Mouse (Mus musculus) central nervous system, embryonic 14 days (tissue): ENCODE results near the gene Glt6d1. TPM values are rescaled to one million over a fixed set of nuclear protein-coding genes. Genes with fewer than 3 reads are reported as not detected.

Experiments used
- polyA plus RNA-seq: library from polyadenylated mRNA; depleted of rRNA; stranded (reverse); fragments of >200 nt; gene quantifications from 2 replicates; pipeline ENCODE4 v1.2.3, GENCODE M21; 2012; rRNA removed

The Glt6d1 gene
- not detected in 2 replicates for polyA plus RNA-seq

GRCm38 (mm10) chr2:25815748-25816147, at the start of gene Glt6d1:
TSS of gene Glt6d1 (minus strand) at chr2:25815848.

GRCm38 (mm10) chr2:25863337-25864131, 47.9 kb upstream of the Glt6d1 start, which contains the start of gene Kcnt1:
TSS of gene Kcnt1 (plus strand) at chr2:25863734.

GRCm38 (mm10) chr2:25847226-25847625, 31.6 kb upstream of the Glt6d1 start, which contains the start of gene Sohlh1:
TSS of gene Sohlh1 (minus strand) at chr2:25847248.

GRCm38 (mm10) chr2:25822806-25823205, 7.2 kb upstream of the Glt6d1 start, which contains the start of gene Lcn9:
TSS of gene Lcn9 (plus strand) at chr2:25823153.

GRCm38 (mm10) chr2:25781957-25782356, 33.7 kb downstream of the Glt6d1 start, which contains the start of gene Gm13539:
TSS of gene Gm13539 (plus strand) at chr2:25782257.

GRCm38 (mm10) chr2:25776717-25777116, 38.9 kb downstream of the Glt6d1 start, which contains the start of gene Lcn11:
TSS of gene Lcn11 (plus strand) at chr2:25777017.

GRCm38 (mm10) chr2:25765269-25765668, 50.4 kb downstream of the Glt6d1 start, which contains the start of gene Lcn3:
TSS of gene Lcn3 (plus strand) at chr2:25765569.

Other genes starting within 250 kb of the Glt6d1 start
- 6.3 and 6.6 TPM in 2 replicates for gene Mamdc4, start 241.0 kb downstream of the Glt6d1 start, polyA plus RNA-seq
- 181 and 195 TPM in 2 replicates for gene Phpt1, start 240.6 kb downstream of the Glt6d1 start, polyA plus RNA-seq
- gene Ajm1, start 234.1 kb downstream of the Glt6d1 start, polyA plus RNA-seq = 15.8 and 18.1 TPM in 2 replicates
- 83.7 and 90.9 TPM in 2 replicates for gene Rabl6, start 207.3 kb downstream of the Glt6d1 start, polyA plus RNA-seq
- 0.01 TPM in 1 of 2 replicates, not detected in the other for gene Ccdc183, start 198.2 kb downstream of the Glt6d1 start, polyA plus RNA-seq
- 27.9 and 35.4 TPM in 2 replicates for gene Tmem141, start 193.8 kb downstream of the Glt6d1 start, polyA plus RNA-seq
- gene Fcna, start 187.8 kb downstream of the Glt6d1 start, polyA plus RNA-seq = 1.1 TPM in 2 replicates
- gene Lcn8, start 162.7 kb downstream of the Glt6d1 start, polyA plus RNA-seq = not detected in 2 replicates
- not detected in 2 replicates for gene Lcn5, start 157.9 kb downstream of the Glt6d1 start, polyA plus RNA-seq
- gene Lcn6, start 139.1 kb downstream of the Glt6d1 start, polyA plus RNA-seq = not detected in 2 replicates
- gene Lcn10, start 133.1 kb downstream of the Glt6d1 start, polyA plus RNA-seq = not detected in 2 replicates
- not detected in 2 replicates for gene Obp2a, start 115.8 kb downstream of the Glt6d1 start, polyA plus RNA-seq
- 70.7 and 77.4 TPM in 2 replicates for gene Bmyc, start 109.1 kb downstream of the Glt6d1 start, polyA plus RNA-seq
- gene Obp2b, start 78.8 kb downstream of the Glt6d1 start, polyA plus RNA-seq = not detected in 2 replicates
- gene Lcn3, start 50.3 kb downstream of the Glt6d1 start, polyA plus RNA-seq = not detected in 2 replicates
- gene Lcn11, start 38.8 kb downstream of the Glt6d1 start, polyA plus RNA-seq = not detected in 2 replicates
- not detected in 2 replicates for gene Gm13539, start 33.6 kb downstream of the Glt6d1 start, polyA plus RNA-seq
- not detected in 2 replicates for gene Lcn9, start 7.3 kb upstream of the Glt6d1 start, polyA plus RNA-seq
- not detected in 2 replicates for gene Sohlh1, start 31.4 kb upstream of the Glt6d1 start, polyA plus RNA-seq
- 50.7 and 54.5 TPM in 2 replicates for gene Kcnt1, start 47.9 kb upstream of the Glt6d1 start, polyA plus RNA-seq
- gene Camsap1, start 167.4 kb upstream of the Glt6d1 start, polyA plus RNA-seq = 47.5 and 49.6 TPM in 2 replicates
- gene Ubac1, start 205.9 kb upstream of the Glt6d1 start, polyA plus RNA-seq = 91.3 and 92.9 TPM in 2 replicates